Mouse (Mus musculus): ENCODE data around the gene Gm11733. TPM values are rescaled to one million over a fixed set of nuclear protein-coding genes. Genes with fewer than 3 reads are reported as not detected.
"Not testable (repeated sequence)": the region's sequence is repeated elsewhere in the genome, so short reads cannot be mapped to it uniquely, and the experiment has no call there.

Gene Gm11733
- total RNA-seq (2021), result not detected

GRCm38 (mm10) chr11:117484198-117484597, at the start of gene Gm11733:
TSS of gene Gm11733 (plus strand) at chr11:117484368.
- intact Hi-C loops (cut with DNase I), result loop anchor here (5.0 kb wide), 1 partner anchor 92 kb away; no protein-coding TSS in a partner anchor
- peak; percentile 73 to 87 for DNase-seq (ENCODE audit: low spot score in 2 of 2)

DNA sequence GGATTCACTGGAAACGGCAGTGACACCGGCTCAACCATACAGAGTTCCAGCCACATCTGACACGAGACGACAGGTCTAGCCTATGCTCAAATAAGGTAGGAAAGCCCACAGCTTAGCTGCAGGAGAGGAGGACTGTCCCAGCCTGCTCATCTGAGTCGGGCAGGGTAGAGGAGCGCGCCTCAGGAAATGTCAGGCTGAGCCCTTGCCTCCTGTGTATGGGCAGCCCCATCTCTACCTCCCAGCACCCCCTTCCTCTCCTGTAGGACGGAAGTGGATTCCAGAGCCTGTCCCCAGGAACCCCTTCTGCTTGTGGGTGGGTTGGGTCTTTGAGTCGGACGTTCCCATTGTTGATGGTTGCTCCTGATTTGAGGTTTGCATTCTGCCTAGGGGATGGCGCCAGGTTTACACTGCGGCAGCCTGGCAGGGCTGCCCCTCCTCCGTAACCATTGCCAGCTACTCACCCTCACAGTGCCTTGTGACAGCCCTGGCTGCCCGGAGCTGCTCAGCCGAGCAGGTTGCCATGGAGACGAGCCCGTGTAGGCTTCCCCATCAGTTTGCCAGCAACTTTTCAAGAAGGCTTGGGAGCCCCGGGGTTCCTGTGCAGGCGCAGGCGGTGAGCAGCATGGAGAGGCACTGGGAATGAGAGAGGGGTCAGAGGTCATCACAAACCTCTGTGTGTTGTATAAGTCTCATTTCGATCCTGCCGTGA, 47.6 kb upstream of the Gm11733 start:
- intact Hi-C loops (cut with DNase I), result no loop called here
- DNase-seq (ENCODE audit: low spot score in 2 of 2), result peak; percentile 86 to 92

DNA sequence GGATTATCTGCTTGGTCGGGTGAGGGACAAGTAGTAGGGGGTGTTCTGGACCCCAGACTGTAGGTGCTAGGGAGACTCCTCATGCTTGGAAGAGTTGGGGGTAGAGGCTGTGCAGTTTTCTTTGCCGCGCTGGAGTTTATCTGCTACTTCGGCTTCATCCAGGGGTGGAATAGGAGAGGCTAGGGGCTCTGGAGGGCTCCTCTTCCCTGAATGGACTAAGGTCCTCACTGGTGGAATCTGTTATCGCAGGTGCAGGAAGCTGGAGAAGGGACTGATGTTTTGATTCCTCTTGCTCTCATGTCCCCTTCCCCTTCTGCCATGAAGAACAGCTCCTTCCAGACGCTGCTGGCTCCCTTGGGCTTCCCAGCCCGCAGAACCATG, 47.1 kb upstream of the Gm11733 start:
- intact Hi-C loops (cut with DNase I), result no loop called here

DNA sequence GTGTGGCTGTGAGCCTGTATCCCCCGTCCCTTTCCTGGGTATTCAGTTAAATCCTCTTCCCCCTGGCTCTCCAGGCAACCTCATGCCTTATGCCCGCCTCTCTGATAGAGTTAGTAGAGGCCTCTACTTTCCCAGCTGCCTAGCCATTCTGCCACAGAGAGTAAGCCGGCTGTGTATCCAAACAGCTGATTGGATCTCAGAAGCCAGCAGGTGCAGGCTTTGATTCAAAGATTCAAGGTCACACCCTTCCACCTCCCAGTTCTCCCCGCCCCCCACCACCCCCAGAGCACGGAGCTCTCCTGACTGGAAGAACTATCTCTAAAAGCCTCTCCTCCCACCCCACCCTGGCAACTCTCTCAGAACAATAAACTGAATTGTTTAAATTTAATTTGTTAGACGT, 45.8 kb upstream of the Gm11733 start:
- intact Hi-C loops (cut with DNase I), result no loop called here
- no peak for DNase-seq (ENCODE audit: low spot score in 2 of 2)

More for the DNA sequence above, 47.1 kb upstream of the Gm11733 start:
- DNase-seq (ENCODE audit: low spot score in 2 of 2), result no peak

DNA sequence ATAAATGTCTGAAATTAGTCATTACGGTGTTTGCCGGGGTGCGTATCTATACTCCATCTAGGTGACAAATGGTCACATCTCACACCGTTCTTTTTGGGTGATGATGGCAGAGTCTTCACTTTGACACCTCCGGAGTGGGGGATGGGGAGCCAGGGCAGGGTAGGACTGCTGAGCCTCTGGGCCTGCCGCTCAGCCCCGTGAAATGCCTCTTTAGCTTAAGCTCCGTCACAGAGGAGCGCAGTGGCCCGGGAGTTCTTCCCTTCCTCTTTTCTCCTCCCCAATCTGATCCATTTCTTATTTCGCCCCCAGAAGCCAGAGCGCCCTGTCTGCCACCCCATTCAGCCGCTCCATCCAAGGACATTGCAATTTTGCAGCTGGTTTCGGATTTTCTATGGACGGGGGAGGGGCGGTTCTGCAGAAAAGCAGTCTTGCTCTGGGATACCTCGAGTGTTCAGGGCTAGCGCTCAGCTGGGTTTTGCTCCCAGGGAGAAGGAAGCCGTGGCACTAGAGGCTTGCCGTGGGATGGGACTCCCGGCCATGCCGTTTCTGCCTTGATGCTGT, 43.2 kb upstream of the Gm11733 start:
- DNase-seq (ENCODE audit: low spot score in 2 of 2), result peak in 1 of 2 experiments; percentile 15
- intact Hi-C loops (cut with DNase I), result no loop called here

- DNase-seq (ENCODE audit: low spot score in 2 of 2), result no peak
- intact Hi-C loops (cut with DNase I), result no loop called here
These were observed 40.1 kb upstream of the Gm11733 start for GRCm38 (mm10) chr11:117444090-117444489.

- intact Hi-C loops (cut with DNase I), result no loop called here
These were observed 38.5 kb upstream of the Gm11733 start for GRCm38 (mm10) chr11:117445707-117446106.

DNA sequence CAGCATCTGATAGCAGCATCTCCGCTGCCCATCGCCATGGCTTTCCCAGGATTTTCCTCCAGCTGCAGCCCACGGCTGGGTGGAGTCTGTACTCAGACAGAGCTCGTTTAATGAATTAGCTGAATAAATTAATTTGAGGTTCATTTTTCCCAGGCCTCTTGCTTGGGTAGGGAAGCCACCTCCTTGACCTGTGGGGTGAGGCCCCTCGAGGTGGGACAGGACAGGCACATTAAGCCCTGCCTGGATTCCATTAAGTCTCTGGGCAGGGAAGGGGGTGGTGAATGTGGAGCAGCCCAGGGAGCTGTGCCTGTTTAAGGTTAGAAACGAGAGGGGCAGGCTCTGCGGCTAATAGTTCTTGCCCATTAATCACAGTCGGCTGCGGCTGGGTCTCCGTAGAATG, 30.1 kb upstream of the Gm11733 start:
- DNase-seq (ENCODE audit: low spot score in 2 of 2), result no peak
- intact Hi-C loops (cut with DNase I), result no loop called here

More at GRCm38 (mm10) chr11:117445707-117446106, 38.5 kb upstream of the Gm11733 start:
- DNase-seq (ENCODE audit: low spot score in 2 of 2), result no peak

DNA sequence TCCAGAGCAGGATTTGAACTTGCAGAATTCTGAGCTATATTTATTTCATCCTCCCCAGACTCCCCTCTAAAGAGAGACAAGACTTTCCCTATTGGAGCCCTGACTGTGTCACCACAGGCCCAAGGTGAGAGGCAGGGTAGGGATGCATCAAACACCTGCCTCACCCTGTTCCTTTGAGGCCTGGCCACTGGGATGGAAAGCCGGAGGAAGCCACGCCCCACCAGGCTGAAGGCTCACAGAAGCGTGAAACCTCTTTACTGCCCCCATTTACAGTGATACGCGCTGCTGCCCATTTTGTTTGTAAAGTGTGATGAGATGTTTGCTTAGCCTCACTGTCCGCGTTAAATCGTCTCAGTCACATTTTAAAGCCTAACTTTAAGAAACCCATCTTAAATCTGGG, 25.0 kb upstream of the Gm11733 start:
- intact Hi-C loops (cut with DNase I), result no loop called here
- DNase-seq (ENCODE audit: low spot score in 2 of 2), result no peak

DNA sequence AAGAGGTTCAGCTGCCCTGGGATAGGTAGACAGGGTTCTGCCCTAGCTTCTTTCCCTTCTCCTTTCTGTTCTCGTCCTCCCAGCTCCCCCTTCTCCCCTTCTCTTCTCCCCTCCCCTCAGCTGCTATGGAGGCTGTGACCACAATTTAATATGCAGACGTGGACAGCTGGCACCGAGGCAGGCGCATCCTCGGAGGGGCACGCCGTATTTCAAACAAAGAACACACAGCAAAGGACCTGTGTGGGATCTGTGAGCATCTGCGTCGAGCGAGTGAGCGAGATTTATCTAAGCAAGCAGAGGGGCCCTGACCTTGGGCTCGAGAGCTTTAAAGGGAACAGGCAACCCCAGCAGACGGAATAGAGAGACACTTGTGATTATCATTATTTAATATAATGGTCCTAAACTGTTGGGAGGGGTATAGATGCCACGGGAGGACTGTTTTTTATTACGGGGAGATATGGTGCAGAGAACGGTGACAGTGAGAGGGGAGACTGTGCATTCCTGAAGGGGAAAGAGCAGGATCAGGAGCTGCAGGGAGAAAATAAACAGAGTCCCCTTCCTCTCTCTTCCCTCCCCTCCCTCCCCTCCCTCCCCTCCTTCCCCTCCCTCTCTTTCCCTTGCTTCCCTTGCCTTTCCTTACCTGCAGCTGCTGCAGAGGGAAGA, 21.8 kb upstream of the Gm11733 start:
- intact Hi-C loops (cut with DNase I), result no loop called here
- DNase-seq (ENCODE audit: low spot score in 2 of 2), result no peak

DNA sequence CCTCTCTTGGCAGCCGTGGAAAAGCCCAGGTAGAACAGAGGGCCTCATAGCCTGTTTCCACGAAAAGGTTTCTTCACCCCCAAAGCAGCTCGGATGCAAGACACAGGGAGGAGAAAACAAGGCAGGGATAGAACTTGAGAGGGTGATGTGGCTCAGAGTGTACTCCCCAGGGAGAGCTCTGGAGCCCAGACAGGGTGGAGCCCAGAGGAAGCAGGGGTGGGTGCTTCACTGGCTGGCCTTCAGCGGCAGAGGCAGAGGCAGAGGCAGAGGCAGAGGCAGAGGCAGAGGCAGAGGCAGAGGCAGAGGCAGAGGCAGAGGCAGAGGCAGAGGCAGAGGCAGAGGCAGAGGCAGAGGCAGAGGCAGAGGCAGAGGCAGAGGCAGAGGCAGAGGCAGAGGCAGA, 20.8 kb upstream of the Gm11733 start:
- DNase-seq (ENCODE audit: low spot score in 2 of 2); intact Hi-C loops (cut with DNase I): not testable (repeated sequence)

DNA sequence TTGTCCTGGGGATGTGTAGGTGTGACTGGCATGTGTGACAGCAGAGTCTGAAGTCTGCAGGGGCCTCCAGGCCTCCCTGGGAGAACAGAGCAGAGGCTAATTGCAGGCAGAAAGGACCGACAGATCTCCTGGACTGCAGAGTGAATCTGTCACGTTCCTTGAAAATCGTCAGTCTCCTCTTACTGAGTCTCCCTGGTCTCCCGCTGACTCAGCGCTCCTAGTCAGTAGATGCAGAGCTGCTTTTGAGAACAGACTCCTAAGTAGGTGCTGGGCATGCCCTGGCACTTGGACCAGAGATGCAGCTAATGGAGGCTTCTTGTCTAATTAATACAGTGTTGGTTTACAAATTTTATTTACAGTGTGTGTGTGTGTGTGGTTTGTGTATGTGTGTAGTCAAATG, 17.9 kb upstream of the Gm11733 start:
- intact Hi-C loops (cut with DNase I), result no loop called here

GRCm38 (mm10) chr11:117466911-117467310, 17.3 kb upstream of the Gm11733 start:
- DNase-seq (ENCODE audit: low spot score in 2 of 2), result no peak
- intact Hi-C loops (cut with DNase I), result no loop called here

More for the DNA sequence above, 17.9 kb upstream of the Gm11733 start:
- DNase-seq (ENCODE audit: low spot score in 2 of 2), result no peak

DNA sequence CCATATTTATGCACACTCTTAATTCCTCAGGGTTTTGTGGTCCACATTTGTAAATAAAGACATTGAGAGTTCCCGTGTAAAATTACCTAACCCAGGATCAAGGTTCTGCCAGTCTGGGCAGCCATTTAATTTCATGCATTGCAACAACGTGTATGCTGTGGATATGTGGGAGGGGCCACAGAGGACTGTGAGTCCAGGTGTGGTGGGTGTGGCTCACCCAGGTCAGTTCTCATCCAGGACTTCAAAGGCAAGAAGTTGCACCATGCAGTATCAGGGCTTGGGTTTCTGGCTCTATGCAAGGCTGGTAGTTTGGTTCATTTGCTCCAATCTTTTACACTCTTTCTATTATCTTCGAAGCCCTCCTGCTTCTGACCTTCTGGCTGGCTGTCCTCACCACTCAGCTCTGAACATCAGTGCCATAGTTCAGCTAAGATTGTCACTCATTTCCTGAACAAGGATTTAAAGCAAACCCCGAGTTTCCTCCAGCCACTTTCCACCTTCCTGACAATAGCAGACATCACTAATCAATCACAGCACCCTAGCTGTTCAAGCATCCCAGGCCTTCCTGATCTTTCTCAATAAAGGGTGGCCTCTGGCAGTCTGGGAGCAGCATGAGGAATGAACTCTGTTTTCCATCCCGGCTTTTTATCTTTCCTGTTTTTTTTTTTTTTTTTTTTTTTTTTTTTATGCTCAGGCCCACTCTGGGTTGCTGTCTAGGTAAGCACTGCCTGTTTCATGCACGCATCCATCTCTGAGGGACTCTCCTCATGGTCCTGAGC, 15.4 kb upstream of the Gm11733 start:
- DNase-seq (ENCODE audit: low spot score in 2 of 2), result no peak

GRCm38 (mm10) chr11:117469724-117470123, 14.4 kb upstream of the Gm11733 start:
- intact Hi-C loops (cut with DNase I), result no loop called here
- no peak for DNase-seq (ENCODE audit: low spot score in 2 of 2)

More for the DNA sequence above, 15.4 kb upstream of the Gm11733 start:
- intact Hi-C loops (cut with DNase I), result no loop called here

DNA sequence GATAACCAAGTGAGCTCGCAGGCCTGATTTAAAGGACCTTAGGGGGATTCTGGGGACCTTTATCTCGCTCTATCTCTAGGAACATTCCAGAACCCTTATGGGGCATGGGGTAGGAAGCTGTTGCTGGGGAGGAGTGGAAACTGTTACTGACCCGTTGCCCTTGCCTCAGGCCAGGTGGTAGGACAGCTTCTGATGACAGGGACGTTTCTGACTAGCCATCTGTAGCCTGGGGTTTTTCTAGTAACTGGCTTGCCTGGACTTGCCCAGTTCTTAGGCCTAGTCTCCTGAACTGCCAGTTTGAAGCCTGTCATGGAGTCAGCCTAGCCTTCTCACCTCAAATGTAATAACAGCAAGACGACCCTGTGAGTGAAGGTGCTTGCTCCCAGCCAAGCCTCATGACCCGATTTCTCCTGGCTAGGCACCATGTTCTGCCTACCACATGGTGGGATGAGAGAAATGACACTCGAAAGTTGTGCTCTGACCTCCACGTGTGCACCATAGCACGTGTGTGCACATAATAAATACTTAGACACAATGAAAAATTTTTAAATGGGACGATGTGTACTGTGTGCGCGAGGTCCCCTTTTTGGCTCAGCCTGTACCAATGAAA, 13.5 kb upstream of the Gm11733 start:
- intact Hi-C loops (cut with DNase I), result no loop called here
- no peak for DNase-seq (ENCODE audit: low spot score in 2 of 2)

GRCm38 (mm10) chr11:117471625-117472283, 12.4 kb upstream of the Gm11733 start:
- intact Hi-C loops (cut with DNase I), result no loop called here
- no peak for DNase-seq (ENCODE audit: low spot score in 2 of 2)

DNA sequence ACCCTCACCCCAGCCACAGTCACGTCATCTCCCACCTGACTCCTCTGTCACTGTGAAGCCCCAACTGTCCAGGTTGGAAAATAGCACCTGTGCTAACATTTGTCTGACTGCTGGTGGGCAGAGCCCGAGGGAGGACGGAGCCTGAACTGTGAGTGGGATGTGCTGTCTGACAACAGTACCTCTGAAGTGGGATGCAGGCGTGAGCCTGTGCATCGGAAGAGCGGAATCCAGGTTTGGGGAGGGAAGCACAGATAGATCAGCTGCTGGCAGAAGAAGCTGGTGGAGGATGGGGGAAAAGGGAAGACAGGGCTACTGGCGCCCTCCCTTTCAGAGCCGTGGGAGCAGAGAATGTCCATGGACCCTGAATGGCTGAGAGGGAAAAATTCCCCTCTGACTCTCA, 11.3 kb upstream of the Gm11733 start:
- intact Hi-C loops (cut with DNase I), result no loop called here
- peak; percentile 44 to 69 for DNase-seq (ENCODE audit: low spot score in 2 of 2)

GRCm38 (mm10) chr11:117475204-117475603, 9.0 kb upstream of the Gm11733 start:
- no peak for DNase-seq (ENCODE audit: low spot score in 2 of 2)
- intact Hi-C loops (cut with DNase I), result no loop called here

Measured in left cerebral cortex, postnatal 25 days (tissue).